Mouse (Mus musculus) ES-Bruce4 (cell line): ENCODE measurements at regions not wholly inside any gene's neighbourhood (a gene's known extent, or its start where the extent isn't known, plus 50 kb on each side); places are given as distances from the start of the nearest gene placed in this dataset.

Source experiments
- H3K27ac ChIP-seq: 2 replicates; pipeline ENCODE4 v1.5.1; 2012; ENCODE audit warnings: low read length, inconsistent platforms; ENCODE audit not compliant: insufficient read depth
- H3K27me3 ChIP-seq: 2 replicates; pipeline ENCODE4 v1.6.1; 2012; ENCODE audit warnings: mild to moderate bottlenecking, low read length, inconsistent platforms; ENCODE audit not compliant: control insufficient read depth, poor library complexity, insufficient read depth, severe bottlenecking
- H3K36me3 ChIP-seq: 2 replicates; pipeline ENCODE4 v1.6.1; 2012; ENCODE audit warnings: inconsistent platforms, mild to moderate bottlenecking, low read length, moderate library complexity; ENCODE audit not compliant: control insufficient read depth, poor library complexity, insufficient read depth, severe bottlenecking
- H3K4me1 ChIP-seq: one replicate; pipeline ENCODE4 v1.8.1; 2011; ENCODE audit warnings: low read length; ENCODE audit not compliant: control insufficient read depth, insufficient read depth
- H3K4me3 ChIP-seq: 2 replicates; pipeline ENCODE4 v1.5.1; 2011; ENCODE audit warnings: low read depth, mild to moderate bottlenecking, low read length
- H3K9ac ChIP-seq: 2 replicates; pipeline ENCODE4 v1.6.1; 2012; ENCODE audit warnings: low read depth, mild to moderate bottlenecking, inconsistent platforms; ENCODE audit not compliant: poor library complexity, severe bottlenecking
- H3K9me3 ChIP-seq: replicated peaks from 2 replicates; pipeline ENCODE4 v1.6.1; 2012; ENCODE audit warnings: mild to moderate bottlenecking, low read length, inconsistent platforms; ENCODE audit not compliant: control insufficient read depth, poor library complexity, insufficient read depth, severe bottlenecking
- CTCF ChIP-seq: IDR thresholded peaks from one replicate; pipeline ENCODE4 v1.8.1; 2011; ENCODE audit warnings: low read depth, low read length
- EP300 ChIP-seq: IDR thresholded peaks from 2 replicates; pipeline ENCODE4 v1.6.1; 2011; ENCODE audit warnings: low read depth, low read length; ENCODE audit not compliant: insufficient read depth
- POLR2A ChIP-seq: IDR thresholded peaks from one replicate; pipeline ENCODE4 v1.8.1; 2011; ENCODE audit warnings: low read length; ENCODE audit not compliant: insufficient read depth

GRCm38 (mm10) chr1:137991936-137992335, 183.6 kb downstream of the Ptprc start:
- Histone ChIP-seq H3K9me3 (no peaks in the 10 kb centered on the region), H3K4me1 (no peaks in the 10 kb centered on the region), H3K9ac (no peak overlapping the region), H3K27me3 (no peaks in the 10 kb centered on the region), H3K4me3 (no peak overlapping the region), H3K27ac (no peak overlapping the region), H3K36me3 (no peaks in the 10 kb centered on the region)
- TF ChIP-seq POLR2A (no peak), EP300 (no peak)

- H3K9ac ChIP-seq: no peak overlapping the region
- no peak for TF ChIP-seq EP300
- TF ChIP-seq CTCF: no peak
- TF ChIP-seq POLR2A: no peak
- no peak overlapping the region for H3K4me3 ChIP-seq
- H3K4me1 ChIP-seq: no peaks in the 10 kb centered on the region
- no peaks in the 10 kb centered on the region for H3K36me3 ChIP-seq
- H3K27ac ChIP-seq: no peak overlapping the region
- H3K9me3 ChIP-seq: no peaks in the 10 kb centered on the region
- no peaks in the 10 kb centered on the region for H3K27me3 ChIP-seq
Measured at GRCm38 (mm10) chr1:137991412-137991811, 184.1 kb downstream of the Ptprc start.

- Histone ChIP-seq H3K9me3 (no peaks in the 10 kb centered on the region), H3K27me3 (no peaks in the 10 kb centered on the region), H3K9ac (no peak overlapping the region), H3K4me3 (no peak overlapping the region), H3K36me3 (no peaks in the 10 kb centered on the region), H3K27ac (no peak overlapping the region), H3K4me1 (no peaks in the 10 kb centered on the region)
- no peak for TF ChIP-seq EP300
- TF ChIP-seq CTCF: no peak
- TF ChIP-seq POLR2A: no peak
Measured at GRCm38 (mm10) chr1:137973406-137973805, 202.1 kb downstream of the Ptprc start.

- Histone ChIP-seq H3K36me3 (no peaks in the 10 kb centered on the region), H3K4me3 (no peak overlapping the region), H3K4me1 (no peaks in the 10 kb centered on the region), H3K27me3 (no peaks in the 10 kb centered on the region), H3K9me3 (no peaks in the 10 kb centered on the region), H3K9ac (no peak overlapping the region), H3K27ac (no peak overlapping the region)
- no peak for TF ChIP-seq CTCF
- TF ChIP-seq POLR2A: no peak
- no peak for TF ChIP-seq EP300
Measured at GRCm38 (mm10) chr1:137972620-137973350, 202.7 kb downstream of the Ptprc start.

- Histone ChIP-seq H3K9me3 (no peaks in the 10 kb centered on the region), H3K36me3 (no peaks in the 10 kb centered on the region), H3K9ac (no peak overlapping the region), H3K4me3 (no peak overlapping the region), H3K4me1 (no peaks in the 10 kb centered on the region), H3K27ac (no peak overlapping the region), H3K27me3 (no peaks in the 10 kb centered on the region)
- TF ChIP-seq EP300 (no peak), CTCF (no peak), POLR2A (no peak)
Measured at GRCm38 (mm10) chr1:137966151-137966836, 209.2 kb downstream of the Ptprc start.

- no peaks in the 10 kb centered on the region for H3K36me3 ChIP-seq
- no peaks in the 10 kb centered on the region for H3K9me3 ChIP-seq
- no peak overlapping the region for H3K9ac ChIP-seq
- no peaks in the 10 kb centered on the region for H3K4me1 ChIP-seq
- TF ChIP-seq EP300: no peak
- TF ChIP-seq POLR2A: no peak
- TF ChIP-seq CTCF: no peak
- no peak overlapping the region for H3K4me3 ChIP-seq
- no peaks in the 10 kb centered on the region for H3K27me3 ChIP-seq
- H3K27ac ChIP-seq: no peak overlapping the region
Measured at GRCm38 (mm10) chr1:137963656-137964055, 211.9 kb downstream of the Ptprc start.
